Mouse (Mus musculus): ENCODE results near the gene Atp6v1g1. TPM values are rescaled to one million over a fixed set of nuclear protein-coding genes. Genes with fewer than 3 reads are reported as not detected.

Gene Atp6v1g1
- total RNA-seq, 1 experiment = 105 TPM

- H3K4me3 ChIP-seq (ENCODE audit: insufficient read depth in 1 of 2, low read depth in 1 of 2, low read length in 2 of 2, poor library complexity in 1 of 2, severe bottlenecking in 1 of 2) = no peak overlapping the region
- in situ Hi-C loops (cut with MboI; ENCODE audit: low sequenced_read_pairs in 2 of 2, unreplicated experiment in 2 of 2) = no loop called here
- H3K36me3 ChIP-seq (ENCODE audit: control insufficient read depth, insufficient read depth, low read length, poor library complexity, severe bottlenecking) = peaks cover 10% of the 10 kb centered on the region
- peaks cover 2 to 18% of the 10 kb centered on the region in 2 experiments; a peak in 3 of 4 replicates for H3K4me1 ChIP-seq (ENCODE audit: control insufficient read depth in 2 of 2, insufficient read depth in 2 of 2, low read length in 2 of 2, poor library complexity in 1 of 2)
- no peak overlapping the region; the same call in 1 of the 2 replicates for H3K9ac ChIP-seq (ENCODE audit: insufficient read depth, low read depth, low read length, poor library complexity, severe bottlenecking)
- TF ChIP-seq ZNF384 (IDR thresholded peaks at IDR 0.05; ENCODE audit: low read depth, low read length) (no peak), MAFK (IDR thresholded peaks at IDR 0.05; ENCODE audit: insufficient read depth, low read depth, low read length) (no peak), CHD2 (IDR thresholded peaks at IDR 0.05; ENCODE audit: low read depth, low read length) (no peak), HCFC1 (IDR thresholded peaks at IDR 0.05; ENCODE audit: borderline replicate concordance, insufficient read depth, low read length) (no peak), ZC3H11A (IDR thresholded peaks at IDR 0.05; ENCODE audit: borderline replicate concordance, low read depth, low read length) (no peak)
- no peak overlapping the region for H3K27ac ChIP-seq (ENCODE audit: insufficient read depth, low read depth, low read length, poor library complexity, severe bottlenecking)
- DNase-seq (ENCODE audit: low read depth, low spot score) = no peak
- no peaks in the 10 kb centered on the region for H3K9me3 ChIP-seq (ENCODE audit: control insufficient read depth, insufficient read depth, low read depth, low read length)
Measured at GRCm38 (mm10) chr4:63555111-63555510, 10.5 kb downstream of the Atp6v1g1 start.

GRCm38 (mm10) chr4:63556665-63557064 lies 12.1 kb downstream of the Atp6v1g1 start:
- H3K36me3 ChIP-seq (ENCODE audit: control insufficient read depth, insufficient read depth, low read length, poor library complexity, severe bottlenecking) = peaks cover 7% of the 10 kb centered on the region; the same call in 1 of the 2 replicates
- no peak overlapping the region for H3K9ac ChIP-seq (ENCODE audit: insufficient read depth, low read depth, low read length, poor library complexity, severe bottlenecking)
- H3K4me3 ChIP-seq (ENCODE audit: insufficient read depth in 1 of 2, low read depth in 1 of 2, low read length in 2 of 2, poor library complexity in 1 of 2, severe bottlenecking in 1 of 2) = no peak overlapping the region
- H3K27ac ChIP-seq (ENCODE audit: insufficient read depth, low read depth, low read length, poor library complexity, severe bottlenecking) = no peak overlapping the region
- in situ Hi-C loops (cut with MboI; ENCODE audit: low sequenced_read_pairs in 2 of 2, unreplicated experiment in 2 of 2) = no loop called here
- H3K9me3 ChIP-seq (ENCODE audit: control insufficient read depth, insufficient read depth, low read depth, low read length) = no peaks in the 10 kb centered on the region
- H3K4me1 ChIP-seq (ENCODE audit: control insufficient read depth in 2 of 2, insufficient read depth in 2 of 2, low read length in 2 of 2, poor library complexity in 1 of 2) = peaks cover 2 to 18% of the 10 kb centered on the region in 2 experiments; a peak in 3 of 4 replicates
- DNase-seq (ENCODE audit: low read depth, low spot score) = no peak
- TF ChIP-seq ZC3H11A (IDR thresholded peaks at IDR 0.05; ENCODE audit: borderline replicate concordance, low read depth, low read length) (no peak), CHD2 (IDR thresholded peaks at IDR 0.05; ENCODE audit: low read depth, low read length) (no peak), ZNF384 (IDR thresholded peaks at IDR 0.05; ENCODE audit: low read depth, low read length) (no peak), HCFC1 (IDR thresholded peaks at IDR 0.05; ENCODE audit: borderline replicate concordance, insufficient read depth, low read length) (no peak), MAFK (IDR thresholded peaks at IDR 0.05; ENCODE audit: insufficient read depth, low read depth, low read length) (no peak)

- Histone ChIP-seq H3K4me3 (ENCODE audit: insufficient read depth in 1 of 2, low read depth in 1 of 2, low read length in 2 of 2, poor library complexity in 1 of 2, severe bottlenecking in 1 of 2) (peak overlapping the region; percentile 1 to 65; a peak in 2 of 4 replicates), H3K9me3 (ENCODE audit: control insufficient read depth, insufficient read depth, low read depth, low read length) (no peaks in the 10 kb centered on the region), H3K36me3 (ENCODE audit: control insufficient read depth, insufficient read depth, low read length, poor library complexity, severe bottlenecking) (0 out of 2 replicates have a peak, but pooled peaks cover under 1% of the 10 kb centered on the region), H3K27ac (ENCODE audit: insufficient read depth, low read depth, low read length, poor library complexity, severe bottlenecking) (no peak overlapping the region), H3K4me1 (ENCODE audit: control insufficient read depth in 2 of 2, insufficient read depth in 2 of 2, low read length in 2 of 2, poor library complexity in 1 of 2) (peaks cover 2 to 18% of the 10 kb centered on the region in 2 experiments; a peak in 3 of 4 replicates), H3K9ac (ENCODE audit: insufficient read depth, low read depth, low read length, poor library complexity, severe bottlenecking) (no peak overlapping the region)
- in situ Hi-C loops (cut with MboI; ENCODE audit: low sequenced_read_pairs in 2 of 2, unreplicated experiment in 2 of 2) = no loop called here
- no peak for TF ChIP-seq CHD2 (IDR thresholded peaks at IDR 0.05; ENCODE audit: low read depth, low read length)
- no peak for TF ChIP-seq ZC3H11A (IDR thresholded peaks at IDR 0.05; ENCODE audit: borderline replicate concordance, low read depth, low read length)
- TF ChIP-seq HCFC1 (IDR thresholded peaks at IDR 0.05; ENCODE audit: borderline replicate concordance, insufficient read depth, low read length) = no peak
- no peak for DNase-seq (ENCODE audit: low read depth, low spot score)
Measured at GRCm38 (mm10) chr4:63557124-63558059, 12.8 kb downstream of the Atp6v1g1 start.

- in situ Hi-C loops (cut with MboI; ENCODE audit: low sequenced_read_pairs in 2 of 2, unreplicated experiment in 2 of 2) = no loop called here
- no peak for TF ChIP-seq CHD2 (IDR thresholded peaks at IDR 0.05; ENCODE audit: low read depth, low read length)
- TF ChIP-seq HCFC1 (IDR thresholded peaks at IDR 0.05; ENCODE audit: borderline replicate concordance, insufficient read depth, low read length) = peak; percentile 56; the same call in 1 of the 2 replicates
- H3K4me3 ChIP-seq (ENCODE audit: insufficient read depth in 1 of 2, low read depth in 1 of 2, low read length in 2 of 2, poor library complexity in 1 of 2, severe bottlenecking in 1 of 2) = peak within 1 kb of the TSS; percentile 65 to 77
- peaks cover 2% of the 10 kb centered on the region; the same call in 1 of the 2 replicates for H3K36me3 ChIP-seq (ENCODE audit: control insufficient read depth, insufficient read depth, low read length, poor library complexity, severe bottlenecking)
- H3K9me3 ChIP-seq (ENCODE audit: control insufficient read depth, insufficient read depth, low read depth, low read length) = no peaks in the 10 kb centered on the region
- peak within 1 kb of the TSS; percentile 85 for H3K9ac ChIP-seq (ENCODE audit: insufficient read depth, low read depth, low read length, poor library complexity, severe bottlenecking)
- H3K27ac ChIP-seq (ENCODE audit: insufficient read depth, low read depth, low read length, poor library complexity, severe bottlenecking) = no peak within 1 kb of the TSS
- peaks cover 2 to 18% of the 10 kb centered on the region in 2 experiments; a peak in 3 of 4 replicates for H3K4me1 ChIP-seq (ENCODE audit: control insufficient read depth in 2 of 2, insufficient read depth in 2 of 2, low read length in 2 of 2, poor library complexity in 1 of 2)
- DNase-seq (ENCODE audit: low read depth, low spot score) = peak; percentile 51
Measured at GRCm38 (mm10) chr4:63558407-63559081, 14.0 kb downstream of the Atp6v1g1 start, which contains the start of gene Tmem268. Gene Tmem268, plus strand, starts transcription at chr4:63558781.
